Mouse (Mus musculus): ENCODE measurements around the gene Cd68.

GRCm38 (mm10) chr11:69671726-69672124, 5.8 kb upstream of the Cd68 start:
- no peak for TF ChIP-seq CTCF (IDR thresholded peaks at IDR 0.05; ENCODE audit: low read depth)
- no peak for TF ChIP-seq EP300 (IDR thresholded peaks at IDR 0.05; ENCODE audit: low read depth)
